Mouse (Mus musculus): ENCODE results near the gene Rnasek.

GRCm38 (mm10) chr11:70211972-70212371 lies 27.7 kb downstream of the Rnasek start:
- TF ChIP-seq POLR2A (IDR thresholded peaks at IDR 0.05; ENCODE audit: extremely low read depth, insufficient read depth, low read length) (no peak), CTCF (IDR thresholded peaks at IDR 0.05; ENCODE audit: low read depth, low read length) (no peak)
